8 mouse cellular contexts compared by ENCODE assay signal in genomic region chr4:152007481-152008147, GRCm38 (mm10). TPM values are rescaled to one million over a fixed set of nuclear protein-coding genes. Genes with fewer than 3 reads are reported as not detected.
DNase-seq lines count a peak whose midpoint lies in the region; ATAC-seq lines count a peak whose summit lies in the region.

No protein-coding gene starts in this region.

- peaks cover 47% of the 10 kb centered on the region for H3K4me1 ChIP-seq in heart, embryonic 15.5 days (replicated peaks)
- peaks cover 29% of the 10 kb centered on the region for H3K4me1 ChIP-seq in midbrain, embryonic 14.5 days (ENCODE audit: control insufficient read depth, insufficient read depth, low read length)

- H3K27me3 ChIP-seq in heart, embryonic 15.5 days = no peaks in the 10 kb centered on the region
- peaks cover 34% of the 10 kb centered on the region for H3K27me3 ChIP-seq in midbrain, embryonic 14.5 days (ENCODE audit: control insufficient read depth, insufficient read depth, low read length)

- no peak for ATAC-seq in heart, embryonic 15.5 days (replicated peaks; ENCODE audit: insufficient number of reproducible peaks, insufficient read depth, low FRiP score, low read depth)
- no peak for ATAC-seq in midbrain, embryonic 14.5 days (ENCODE audit: low FRiP score, low TSS enrichment)

- H3K9ac ChIP-seq in heart, embryonic 15.5 days = peak overlapping the region; percentile 86
- no peak overlapping the region for H3K9ac ChIP-seq in midbrain, embryonic 14.5 days (replicated peaks; ENCODE audit: low read length)

- WGBS in heart, embryonic 15.5 days = 9% methylated on average over 8 of the region's 8 CpGs
- 4% methylated on average over 8 of the region's 8 CpGs for WGBS in midbrain, embryonic 14.5 days

- peak overlapping the region; percentile 96 for H3K27ac ChIP-seq in heart, embryonic 15.5 days
- no peak overlapping the region for H3K27ac ChIP-seq in midbrain, embryonic 14.5 days (replicated peaks; ENCODE audit: low read depth, low read length)

- no peaks in the 10 kb centered on the region for H3K9me3 ChIP-seq in heart, embryonic 15.5 days (replicated peaks)
- no peaks in the 10 kb centered on the region for H3K9me3 ChIP-seq in midbrain, embryonic 14.5 days (ENCODE audit: control insufficient read depth, low read length)

- intact Hi-C loops in left cerebral cortex, postnatal 36 days (cut with DNase I) = loop anchor here (1.0 to 2.0 kb wide), 2 partner anchors 11 to 79 kb away; partner anchors contain the start of gene Phf13

- peak; percentile 52 for DNase-seq in cerebellum, adult 11-12 months
- DNase-seq in cerebellum, postnatal 4 days (ENCODE audit: low spot score in 2 of 2) = no peak
- DNase-seq in ZHBTc4 (ENCODE audit: low read depth, low spot score) = peak; percentile 67
- DNase-seq in kidney, postnatal 25 days = peak; percentile 56 to 85
- peak; percentile 15 for DNase-seq in midbrain, embryonic 14.5 days
- DNase-seq in adrenal gland, postnatal 14 days = no peak
- DNase-seq in left cerebral cortex, postnatal 36 days (ENCODE audit: low spot score in 2 of 2) = no peak

- peaks cover 7% of the 10 kb centered on the region; the same call in 1 of the 2 replicates for H3K36me3 ChIP-seq in heart, embryonic 15.5 days
- H3K36me3 ChIP-seq in midbrain, embryonic 14.5 days (ENCODE audit: control insufficient read depth, insufficient read depth, low read length) = no peaks in the 10 kb centered on the region

- peak overlapping the region; percentile 75 for H3K4me3 ChIP-seq in heart, embryonic 15.5 days
- peak overlapping the region; percentile 67; the same call in 1 of the 2 replicates for H3K4me3 ChIP-seq in midbrain, embryonic 14.5 days (replicated peaks; ENCODE audit: low read depth, low read length)

- H3K4me2 ChIP-seq in heart, embryonic 15.5 days = peak overlapping the region; percentile 97
- H3K4me2 ChIP-seq in midbrain, embryonic 14.5 days (ENCODE audit: low read length) = peak overlapping the region; percentile 100

RNA-seq across cellular contexts. Expression of gene Klhl21, which starts 1.0 kb away (rescaled TPM):
- polyA plus RNA-seq in heart, embryonic 15.5 days (2015; fragmentation: Nextera tagmentation; extraction: Ambion mirVana) = 26.1 and 30.9 TPM in 2 replicates
- 1.5 and 1.6 TPM in 2 replicates for polyA plus RNA-seq in midbrain, embryonic 14.5 days (2014; fragmentation: Nextera tagmentation; extraction: Ambion mirVana)
- 18.7 TPM in 2 replicates for total RNA-seq in adrenal gland, postnatal 14 days (2021)
- 10 to 100 TPM; 14.4 to 18.0 TPM for total RNA-seq in left cerebral cortex, postnatal 36 days (2021)

RNA-seq across cellular contexts. Expression of gene Phf13, which starts 11.6 kb away (rescaled TPM):
- polyA plus RNA-seq in heart, embryonic 15.5 days (2015; fragmentation: Nextera tagmentation; extraction: Ambion mirVana) = 15.2 and 20.7 TPM in 2 replicates
- 16.9 and 19.0 TPM in 2 replicates for polyA plus RNA-seq in midbrain, embryonic 14.5 days (2014; fragmentation: Nextera tagmentation; extraction: Ambion mirVana)
- total RNA-seq in adrenal gland, postnatal 14 days (2021) = 15.6 and 16.0 TPM in 2 replicates
- total RNA-seq in left cerebral cortex, postnatal 36 days (2021) = 10 to 100 TPM; 11.3 to 16.5 TPM

RNA-seq across cellular contexts. Expression of gene Thap3, which starts 18.8 kb away (rescaled TPM):
- 26.3 and 34.4 TPM in 2 replicates for polyA plus RNA-seq in heart, embryonic 15.5 days (2015; fragmentation: Nextera tagmentation; extraction: Ambion mirVana)
- polyA plus RNA-seq in midbrain, embryonic 14.5 days (2014; fragmentation: Nextera tagmentation; extraction: Ambion mirVana) = 23.1 and 31.2 TPM in 2 replicates
- total RNA-seq in adrenal gland, postnatal 14 days (2021) = 15.2 and 15.5 TPM in 2 replicates
- 10 to 100 TPM; 15.2 to 21.8 TPM for total RNA-seq in left cerebral cortex, postnatal 36 days (2021)

RNA-seq across cellular contexts. Expression of gene Zbtb48, which starts 19.9 kb away (rescaled TPM):
- 10.6 and 14.1 TPM in 2 replicates for polyA plus RNA-seq in heart, embryonic 15.5 days (2015; fragmentation: Nextera tagmentation; extraction: Ambion mirVana)
- polyA plus RNA-seq in midbrain, embryonic 14.5 days (2014; fragmentation: Nextera tagmentation; extraction: Ambion mirVana) = 19.7 and 21.8 TPM in 2 replicates
- total RNA-seq in adrenal gland, postnatal 14 days (2021) = 10.6 and 11.3 TPM in 2 replicates
- total RNA-seq in left cerebral cortex, postnatal 36 days (2021) = 10 to 100 TPM; 10.3 to 13.3 TPM

RNA-seq across cellular contexts. Expression of gene Tas1r1, which starts 30.8 kb away (rescaled TPM):
- polyA plus RNA-seq in heart, embryonic 15.5 days (2015; fragmentation: Nextera tagmentation; extraction: Ambion mirVana) = 0.25 and 0.46 TPM in 2 replicates
- 1.2 and 1.3 TPM in 2 replicates for polyA plus RNA-seq in midbrain, embryonic 14.5 days (2014; fragmentation: Nextera tagmentation; extraction: Ambion mirVana)
- not detected in 2 replicates for total RNA-seq in adrenal gland, postnatal 14 days (2021)
- total RNA-seq in left cerebral cortex, postnatal 36 days (2021) = under 1 TPM; 0.64 to 0.75 TPM

Comparison
In these comparisons a context has a peak if more than half of its experiments do, and no peak if none do; other contexts are left out.
1. DNase-seq: peak in cerebellum, adult 11-12 months (single experiment), ZHBTc4 (single experiment), kidney, postnatal 25 days (2 of 2) and midbrain, embryonic 14.5 days (single experiment); none in cerebellum, postnatal 4 days (0 of 2), adrenal gland, postnatal 14 days (single experiment) and left cerebral cortex, postnatal 36 days (0 of 2).